Mouse (Mus musculus) ES-E14 (cell line): ENCODE measurements around the gene E130311K13Rik.

Experiments used
- HCFC1 ChIP-seq: IDR thresholded peaks from 2 replicates; pipeline ENCODE4 v1.6.1; 2012; ENCODE audit warnings: low read length, inconsistent platforms, borderline replicate concordance; ENCODE audit not compliant: insufficient read depth
- ZC3H11A ChIP-seq: IDR thresholded peaks from 2 replicates; pipeline ENCODE4 v1.6.1; 2012; ENCODE audit warnings: low read depth, mild to moderate bottlenecking, inconsistent platforms, low read length, borderline replicate concordance
- ZNF384 ChIP-seq: IDR thresholded peaks from 2 replicates; pipeline ENCODE4 v1.6.1; 2012; ENCODE audit warnings: low read depth, low read length, inconsistent platforms

DNA sequence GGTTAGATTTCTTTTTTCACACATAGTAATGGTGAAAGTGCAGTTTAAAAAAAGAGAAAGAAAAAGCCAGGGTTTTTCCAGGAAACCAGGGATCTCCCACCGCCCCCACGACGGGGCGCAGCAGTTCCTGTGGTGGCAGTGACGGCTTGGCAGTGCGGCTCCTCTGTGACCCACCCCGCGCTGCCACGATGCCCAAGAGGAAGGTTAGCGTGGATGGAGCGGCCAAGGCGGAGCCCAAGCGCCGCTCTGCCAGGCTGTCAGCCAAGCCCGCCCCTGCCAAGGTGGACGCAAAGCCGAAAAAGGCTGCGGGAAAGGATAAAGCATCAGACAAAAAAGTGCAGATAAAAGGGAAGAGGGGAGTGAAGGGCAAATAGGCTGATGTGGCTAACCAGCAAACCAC is 24.0 kb downstream of the E130311K13Rik start:
- TF ChIP-seq HCFC1, result no peak
- no peak for TF ChIP-seq ZNF384
- no peak for TF ChIP-seq ZC3H11A
